Mouse (Mus musculus) testis, adult 2 months (tissue): ENCODE data around the gene Nav2. TPM values are rescaled to one million over a fixed set of nuclear protein-coding genes. Genes with fewer than 3 reads are reported as not detected.

Experiments used
- H3K27ac ChIP-seq: fragments of 200-500 bp; 2 replicates; pipeline ENCODE4 v1.5.1; 2012; ENCODE audit warnings: low read depth, low read length; ENCODE audit not compliant: control insufficient read depth, insufficient read depth
- H3K27me3 ChIP-seq: fragments of 200-500 bp; 2 replicates; pipeline ENCODE4 v1.6.1; 2012; ENCODE audit warnings: mild to moderate bottlenecking, low read length, moderate library complexity; ENCODE audit not compliant: control insufficient read depth, insufficient read depth
- H3K36me3 ChIP-seq: fragments of 200-500 bp; 2 replicates; pipeline ENCODE4 v1.6.1; 2012; ENCODE audit warnings: mild to moderate bottlenecking, low read length; ENCODE audit not compliant: control insufficient read depth, insufficient read depth
- H3K4me1 ChIP-seq: fragments of 200-500 bp; 2 replicates; pipeline ENCODE4 v1.6.1; 2012; ENCODE audit warnings: low read length; ENCODE audit not compliant: control insufficient read depth, insufficient read depth
- H3K4me3 ChIP-seq: fragments of 200-500 bp; 2 replicates; pipeline ENCODE4 v1.5.1; 2012; ENCODE audit warnings: low read depth, mild to moderate bottlenecking, low read length, moderate library complexity, mixed read lengths; ENCODE audit not compliant: control insufficient read depth
- CTCF ChIP-seq: fragments of 200-500 bp; IDR thresholded peaks from 2 replicates; pipeline ENCODE4 v1.5.1; 2012; ENCODE audit warnings: low read depth, mild to moderate bottlenecking, inconsistent platforms, low read length, moderate library complexity; ENCODE audit not compliant: control insufficient read depth, insufficient read depth, insufficient replicate concordance
- POLR2A ChIP-seq: fragments of 200-500 bp; IDR thresholded peaks from 2 replicates; pipeline ENCODE4 v1.6.1; 2012; ENCODE audit warnings: low read depth, mild to moderate bottlenecking, inconsistent platforms, low read length, moderate library complexity; ENCODE audit not compliant: control insufficient read depth
- polyA plus RNA-seq: library from polyadenylated mRNA; depleted of rRNA; stranded (reverse); fragments of >200 nt; gene quantifications from 2 replicates; pipeline ENCODE4 v1.2.3, GENCODE M21; 2012

Nav2 gene
- polyA plus RNA-seq, 1 experiment: 20.8 TPM

- H3K27ac ChIP-seq: no peak overlapping the region
- TF ChIP-seq CTCF: no peak
- TF ChIP-seq POLR2A: no peak
- no peaks in the 10 kb centered on the region for H3K4me1 ChIP-seq
- no peaks in the 10 kb centered on the region for H3K36me3 ChIP-seq
- H3K4me3 ChIP-seq: no peak overlapping the region
- no peaks in the 10 kb centered on the region for H3K27me3 ChIP-seq
Measured at GRCm38 (mm10) chr7:49000816-49001215, 92.3 kb downstream of the Nav2 start.

DNA sequence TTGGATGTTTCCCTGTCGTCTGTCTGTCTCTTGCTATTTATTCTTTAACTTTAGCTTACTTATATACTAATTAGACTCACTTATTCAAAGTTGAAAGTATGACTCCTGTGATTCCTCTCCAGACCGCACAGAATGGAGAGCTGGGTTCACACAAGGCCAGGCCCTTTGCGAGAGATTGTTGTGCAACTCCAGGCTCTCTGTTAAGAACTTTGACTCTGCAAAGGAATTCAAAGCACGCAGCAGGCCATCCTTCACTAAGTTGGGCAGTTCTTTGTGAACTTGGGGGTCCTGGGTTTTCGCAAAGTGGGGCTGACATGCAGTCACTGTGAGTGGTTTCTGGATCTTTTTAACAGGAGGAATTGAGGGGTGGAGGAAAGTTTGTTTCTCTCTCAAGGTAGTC lies 95.9 kb downstream of the Nav2 start:
- Histone ChIP-seq H3K4me3 (no peak overlapping the region), H3K4me1 (no peaks in the 10 kb centered on the region), H3K27ac (no peak overlapping the region), H3K36me3 (no peaks in the 10 kb centered on the region), H3K27me3 (no peaks in the 10 kb centered on the region)
- TF ChIP-seq POLR2A: no peak
- TF ChIP-seq CTCF: no peak

DNA sequence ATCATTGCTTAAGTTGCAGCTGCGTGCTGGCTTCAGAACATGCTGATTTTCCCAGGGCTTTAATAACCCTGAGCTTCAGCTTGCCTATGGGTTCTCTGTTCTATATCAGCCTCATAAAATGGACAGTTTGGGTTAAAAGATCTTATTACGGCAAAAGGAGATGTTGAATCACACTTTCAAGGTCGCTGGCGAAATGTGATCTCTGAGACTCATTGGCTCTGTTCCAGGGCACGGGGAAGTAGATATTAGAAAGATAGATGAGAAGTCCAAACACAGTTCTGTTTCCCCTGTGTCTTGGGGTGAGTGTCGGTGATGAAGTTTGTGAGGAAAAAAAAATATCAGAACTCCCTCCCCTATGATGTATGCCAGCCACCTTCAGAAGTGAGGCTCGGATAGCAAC lies 98.4 kb downstream of the Nav2 start:
- no peaks in the 10 kb centered on the region for H3K4me1 ChIP-seq
- no peaks in the 10 kb centered on the region for H3K36me3 ChIP-seq
- H3K27ac ChIP-seq: no peak overlapping the region
- TF ChIP-seq CTCF (no peak), POLR2A (no peak)
- no peaks in the 10 kb centered on the region for H3K27me3 ChIP-seq
- no peak overlapping the region for H3K4me3 ChIP-seq

DNA sequence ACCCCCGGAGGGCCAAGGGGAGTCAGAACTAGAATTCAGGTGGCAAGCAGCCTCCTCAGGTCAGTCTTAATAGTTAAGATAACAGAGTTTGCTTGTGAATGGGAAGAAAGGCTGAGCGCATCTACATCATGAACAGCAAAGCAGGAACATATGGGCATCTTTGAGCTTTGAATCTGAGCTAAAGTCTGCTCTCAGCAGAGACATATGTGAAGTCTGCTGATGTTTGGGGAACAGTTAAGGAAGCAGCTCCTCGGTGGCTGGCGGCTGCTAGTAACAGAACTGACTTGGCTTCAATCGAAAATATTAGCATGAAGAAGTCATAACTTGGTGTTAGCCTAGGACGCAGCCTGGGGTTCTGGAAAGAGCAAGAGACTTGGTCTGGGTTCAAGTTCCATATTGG lies 102.2 kb downstream of the Nav2 start:
- Histone ChIP-seq H3K27ac (no peak overlapping the region), H3K4me1 (no peaks in the 10 kb centered on the region), H3K4me3 (no peak overlapping the region), H3K36me3 (no peaks in the 10 kb centered on the region), H3K27me3 (no peaks in the 10 kb centered on the region)
- TF ChIP-seq CTCF: no peak

DNA sequence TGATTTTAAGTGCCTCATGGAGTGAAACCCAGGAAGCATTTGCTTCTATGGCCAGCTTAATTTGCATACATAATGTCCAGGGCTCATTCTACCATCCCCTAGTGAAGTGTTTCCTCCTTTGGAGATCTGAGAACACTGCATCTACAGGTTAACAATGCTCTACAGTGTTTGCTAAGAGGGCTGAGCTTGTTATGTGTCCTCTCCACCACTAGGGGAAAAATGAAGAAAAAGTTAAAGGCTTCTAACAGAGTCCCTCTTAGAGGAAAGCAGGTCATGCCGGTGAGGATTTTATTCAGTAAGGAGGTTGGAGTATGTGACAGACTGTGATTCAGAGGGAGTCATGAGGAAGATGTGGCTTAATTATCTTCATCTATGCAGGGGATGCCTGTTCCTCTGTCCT lies 103.5 kb downstream of the Nav2 start:
- H3K4me3 ChIP-seq: no peak overlapping the region
- no peaks in the 10 kb centered on the region for H3K36me3 ChIP-seq
- TF ChIP-seq POLR2A: no peak
- TF ChIP-seq CTCF: no peak
- H3K27me3 ChIP-seq: no peaks in the 10 kb centered on the region
- H3K4me1 ChIP-seq: no peaks in the 10 kb centered on the region
- no peak overlapping the region for H3K27ac ChIP-seq

GRCm38 (mm10) chr7:49014480-49014879 lies 106.0 kb downstream of the Nav2 start:
- Histone ChIP-seq H3K4me1 (no peaks in the 10 kb centered on the region), H3K27ac (no peak overlapping the region), H3K27me3 (no peaks in the 10 kb centered on the region), H3K36me3 (no peaks in the 10 kb centered on the region), H3K4me3 (no peak overlapping the region)
- TF ChIP-seq POLR2A: no peak
- TF ChIP-seq CTCF: no peak

DNA sequence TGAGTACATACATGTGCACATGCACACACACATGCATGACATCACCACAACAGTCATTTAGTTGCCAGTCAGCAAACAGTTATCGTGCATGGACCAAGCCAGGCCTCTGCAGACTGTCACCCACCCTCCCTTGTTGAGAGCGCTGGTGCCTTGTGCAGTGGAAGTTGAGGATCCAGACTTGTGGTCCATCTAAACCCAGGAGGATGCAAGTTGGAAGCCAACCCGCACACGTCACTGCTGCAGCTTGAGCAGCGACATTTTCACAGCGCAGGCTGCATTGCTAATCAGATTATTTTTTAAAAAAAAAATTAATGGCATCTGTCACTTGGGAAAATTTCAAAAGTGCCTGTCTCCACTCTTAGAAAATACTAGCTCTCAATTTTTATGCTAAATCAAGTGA lies 106.8 kb downstream of the Nav2 start:
- no peak overlapping the region for H3K4me3 ChIP-seq

GRCm38 (mm10) chr7:49016088-49016487 lies 107.6 kb downstream of the Nav2 start:
- TF ChIP-seq CTCF (no peak), POLR2A (no peak)
- H3K4me1 ChIP-seq: no peaks in the 10 kb centered on the region
- no peaks in the 10 kb centered on the region for H3K27me3 ChIP-seq

More for the DNA sequence above, 106.8 kb downstream of the Nav2 start:
- no peak for TF ChIP-seq CTCF
- no peak for TF ChIP-seq POLR2A
- no peaks in the 10 kb centered on the region for H3K4me1 ChIP-seq
- no peak overlapping the region for H3K27ac ChIP-seq
- H3K36me3 ChIP-seq: no peaks in the 10 kb centered on the region
- H3K27me3 ChIP-seq: no peaks in the 10 kb centered on the region

DNA sequence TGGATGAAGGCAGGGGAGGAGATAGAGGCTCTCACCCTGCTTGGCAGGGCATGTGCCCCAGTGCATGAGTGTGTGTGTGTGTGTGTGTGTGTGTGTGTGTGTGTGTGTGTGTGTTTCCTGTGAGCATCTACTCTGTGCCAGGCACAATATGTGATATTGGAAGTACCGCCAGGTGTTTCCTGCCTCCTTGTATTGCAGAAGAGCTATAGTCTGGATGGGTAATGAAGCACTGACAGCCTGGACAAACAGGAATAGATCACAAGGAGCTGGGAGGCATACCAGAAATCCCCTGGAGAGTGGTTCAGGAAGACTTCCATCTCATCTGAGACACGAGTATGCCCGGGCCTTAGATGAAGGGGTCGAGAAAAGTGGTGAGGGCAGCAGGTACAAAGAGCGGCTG lies 109.3 kb downstream of the Nav2 start:
- Histone ChIP-seq H3K4me1 (no peaks in the 10 kb centered on the region), H3K4me3 (no peak overlapping the region), H3K27me3 (no peaks in the 10 kb centered on the region), H3K27ac (no peak overlapping the region), H3K36me3 (no peaks in the 10 kb centered on the region)
- TF ChIP-seq CTCF (no peak), POLR2A (no peak)

More at GRCm38 (mm10) chr7:49016088-49016487, 107.6 kb downstream of the Nav2 start:
- Histone ChIP-seq H3K27ac (no peak overlapping the region), H3K36me3 (no peaks in the 10 kb centered on the region), H3K4me3 (no peak overlapping the region)
